Mouse (Mus musculus) megakaryocyte, adult 5-6 weeks (primary cell): ENCODE measurements at regions not wholly inside any gene's neighbourhood (a gene's known extent, or its start where the extent isn't known, plus 50 kb on each side); places are given as distances from the start of the nearest gene placed in this dataset.

ENCODE experiments used
- ATAC-seq: 2 replicates; pipeline ENCODE4 v1.8.0; 2016; ENCODE audit warnings: mild to moderate bottlenecking, inconsistent platforms; ENCODE audit not compliant: poor library complexity, severe bottlenecking

DNA sequence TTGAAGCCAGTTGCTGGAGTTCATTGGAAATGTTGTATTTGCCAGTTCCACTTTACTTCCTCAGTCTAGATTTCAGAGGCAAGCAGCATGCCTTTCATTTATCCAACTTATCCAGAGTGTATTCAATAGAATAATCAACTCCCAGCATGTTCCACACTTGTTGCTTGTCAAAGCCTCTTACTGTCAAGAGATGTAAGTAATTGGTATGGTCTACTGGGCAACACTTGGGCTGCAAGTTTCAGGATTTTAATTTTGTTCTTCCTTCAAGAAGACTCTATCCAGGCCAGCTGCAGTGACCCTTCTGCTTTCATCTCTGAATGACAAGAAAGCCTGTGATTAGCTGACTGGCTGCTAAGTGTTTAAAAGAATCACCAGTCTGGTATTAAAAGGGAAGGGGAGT, 3131.6 kb upstream of the Lrrc6 start:
- ATAC-seq: no peak

DNA sequence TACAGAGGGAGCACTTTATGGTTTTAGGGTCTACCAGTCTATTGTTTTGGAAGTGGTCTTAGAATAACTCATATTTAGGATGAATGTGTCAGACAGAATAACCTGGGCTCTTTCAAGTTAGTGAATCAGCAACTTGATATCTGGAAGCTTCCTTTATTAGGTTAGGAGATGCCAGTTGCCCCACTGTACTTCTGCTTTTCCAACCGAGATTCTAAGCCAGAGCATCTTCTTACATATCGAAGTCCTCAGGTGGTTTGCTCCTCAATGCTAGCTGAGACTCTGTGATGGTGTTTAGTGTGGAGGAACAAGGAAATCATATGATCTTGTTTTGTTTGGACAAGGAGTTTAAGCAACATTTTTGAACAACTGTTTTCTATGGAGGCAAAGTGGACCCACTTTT, 3117.3 kb upstream of the Lrrc6 start:
- peak; percentile 49 for ATAC-seq

DNA sequence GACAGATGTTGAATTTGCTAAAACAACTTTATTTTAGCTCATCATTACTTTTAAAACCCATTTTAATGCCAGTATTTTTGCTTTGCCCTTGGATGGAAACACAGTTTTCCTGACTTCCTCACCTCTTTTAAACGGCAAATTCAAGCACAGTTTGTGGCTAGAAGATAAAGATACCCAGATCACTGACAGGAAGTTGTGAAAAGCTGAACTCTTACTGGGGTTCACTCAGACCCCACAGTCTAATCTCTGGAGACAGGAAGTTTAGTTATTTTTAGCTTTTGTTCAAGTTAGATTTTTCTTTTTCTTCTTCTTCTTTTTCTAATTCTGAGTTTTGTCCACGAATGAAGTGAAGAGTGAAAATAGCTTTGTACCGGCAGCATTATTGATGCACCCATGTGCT, 3113.3 kb upstream of the Lrrc6 start:
- peak; percentile 51 for ATAC-seq

DNA sequence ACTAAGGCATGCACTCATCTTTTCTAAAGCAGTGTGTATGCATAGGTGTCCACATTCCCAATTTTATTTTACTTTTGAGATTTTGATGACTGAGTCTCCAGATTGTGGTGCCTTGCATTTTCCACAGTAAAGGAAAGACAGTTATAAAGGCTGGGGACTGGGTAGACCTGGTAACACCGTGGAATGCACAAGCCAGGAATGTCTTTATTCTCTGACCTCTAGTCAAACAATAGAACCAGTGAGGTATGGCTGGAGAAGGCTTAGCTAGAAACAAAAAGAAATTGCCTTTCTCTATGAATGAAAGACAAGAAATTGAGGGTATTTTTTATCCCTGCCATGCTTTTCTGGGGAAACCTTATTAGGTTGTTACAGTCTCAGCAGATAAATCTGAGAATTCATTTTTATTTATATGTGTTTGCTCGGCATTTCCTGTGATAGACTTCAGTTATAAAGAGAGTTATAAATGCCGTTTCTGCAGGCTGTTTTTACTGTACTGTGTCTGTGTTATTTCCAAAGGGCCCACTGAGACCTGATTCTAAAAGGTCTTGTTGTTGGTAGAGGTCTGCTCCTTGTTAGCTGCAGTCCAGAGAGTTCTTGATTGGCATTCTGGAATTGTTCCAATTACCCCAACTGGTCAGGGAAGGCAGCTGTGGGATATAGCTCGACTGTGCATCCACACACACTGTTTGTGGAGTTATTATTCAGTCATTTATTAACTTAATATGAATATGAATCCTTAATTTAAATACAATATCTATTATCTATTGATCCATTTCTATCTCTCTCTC, 3090.7 kb upstream of the Lrrc6 start:
- no peak for ATAC-seq

DNA sequence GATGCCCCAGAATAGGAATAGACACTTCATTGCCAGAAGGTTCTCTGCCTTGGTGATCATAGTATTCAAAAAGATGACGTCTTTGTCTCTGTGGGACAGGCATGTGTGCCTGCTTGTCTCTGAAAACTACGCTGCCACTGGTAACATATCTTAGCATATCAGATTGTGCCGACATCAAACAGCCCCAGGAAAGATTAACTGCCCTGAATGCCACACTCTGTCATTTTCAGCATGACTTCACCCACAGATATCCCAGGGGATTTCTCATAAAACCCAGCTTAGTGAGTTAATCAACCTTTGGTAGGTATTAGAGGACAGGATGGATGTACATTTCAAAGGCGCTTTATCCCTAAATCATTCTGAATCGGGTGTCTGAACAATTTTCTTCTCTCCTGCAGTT, 3087.4 kb upstream of the Lrrc6 start:
- ATAC-seq: no peak

- ATAC-seq: no peak
Observed at GRCm38 (mm10) chr15:69576742-69577141, 3076.0 kb upstream of the Lrrc6 start.

GRCm38 (mm10) chr15:69575611-69576153, 3075.0 kb upstream of the Lrrc6 start:
- ATAC-seq: no peak

- no peak for ATAC-seq
Observed at GRCm38 (mm10) chr15:69554171-69554570, 3053.5 kb upstream of the Lrrc6 start.

DNA sequence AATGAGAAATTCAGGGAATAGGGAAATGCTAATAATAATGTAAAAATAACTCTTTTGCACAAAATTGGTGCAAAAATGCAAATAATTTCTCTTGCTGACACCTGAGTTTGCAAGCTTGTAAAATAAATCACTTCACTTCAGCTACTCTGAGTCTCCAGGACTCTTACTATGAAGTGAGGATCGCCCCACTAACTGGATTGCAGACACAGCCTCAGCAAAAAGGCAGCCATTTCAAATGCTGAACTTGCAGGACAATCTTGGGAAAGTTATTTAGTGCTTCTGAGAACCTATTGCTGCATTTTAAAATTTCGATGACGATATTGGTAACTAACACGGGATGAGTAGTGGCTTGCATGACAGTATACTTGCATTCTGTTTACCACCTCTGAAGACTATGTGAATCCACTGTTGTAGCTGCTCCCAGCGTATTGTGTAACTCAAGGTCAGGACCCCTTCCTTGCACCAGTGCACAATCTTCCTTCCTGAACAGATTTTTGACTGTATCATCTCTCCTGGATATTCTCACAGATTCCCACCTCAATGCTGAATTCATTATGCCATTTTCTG, 3051.4 kb upstream of the Lrrc6 start:
- no peak for ATAC-seq

GRCm38 (mm10) chr15:69551012-69551411, 3050.3 kb upstream of the Lrrc6 start:
- ATAC-seq: no peak

GRCm38 (mm10) chr15:69526441-69527094, 3025.9 kb upstream of the Lrrc6 start:
- ATAC-seq: no peak

DNA sequence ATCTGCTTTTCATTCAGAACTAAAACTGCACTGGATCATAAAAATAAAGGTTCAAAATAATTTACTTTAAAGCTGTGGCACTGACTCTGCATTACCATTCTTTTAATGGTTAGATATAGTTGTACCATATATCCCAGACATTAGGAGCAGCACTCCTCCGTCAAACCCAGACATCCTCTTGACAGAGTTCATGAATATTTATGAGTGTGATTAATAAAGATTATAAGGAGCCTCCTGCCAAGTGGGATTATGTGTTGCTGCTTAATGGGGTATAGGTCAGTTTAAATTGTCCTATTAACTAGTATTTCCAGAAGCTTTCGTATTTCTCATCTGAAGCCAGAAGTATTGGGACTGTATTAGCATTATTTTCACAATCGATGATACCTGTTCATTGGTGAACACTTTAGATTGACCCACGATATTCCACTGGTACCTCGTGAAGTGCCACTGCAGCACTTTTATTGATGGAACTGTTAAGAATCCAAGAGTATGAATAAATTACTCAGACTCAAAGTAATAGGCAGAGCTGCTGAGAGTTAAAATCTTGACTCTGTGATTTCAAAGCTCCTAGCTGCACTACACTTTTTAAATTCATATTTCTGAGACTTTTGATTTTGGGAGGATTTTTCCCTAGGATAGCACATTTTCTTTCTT, 2983.8 kb upstream of the Lrrc6 start:
- ATAC-seq: no peak

- ATAC-seq: peak; percentile 60; the same call in 1 of the 2 replicates
Observed at GRCm38 (mm10) chr15:69483096-69483495, 2982.4 kb upstream of the Lrrc6 start.

DNA sequence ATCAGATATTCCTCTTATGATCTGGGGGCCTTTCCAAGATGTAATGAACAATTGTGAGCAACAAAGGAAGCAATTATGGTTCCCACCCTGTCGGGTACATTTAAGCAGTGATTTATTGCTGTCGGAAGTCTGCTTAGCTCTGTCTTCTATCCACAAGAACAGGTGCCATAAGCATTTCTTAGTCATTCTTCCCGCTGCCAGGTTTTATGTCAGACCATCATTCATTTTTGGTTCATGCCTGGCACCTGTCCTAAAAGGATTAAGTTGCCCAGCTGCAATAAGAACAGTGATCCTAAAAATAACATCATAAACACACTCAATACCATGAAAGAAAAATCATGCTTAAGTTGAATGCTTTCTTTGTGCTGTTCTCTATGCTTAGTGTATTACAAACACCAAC, 2980.4 kb upstream of the Lrrc6 start:
- no peak for ATAC-seq

DNA sequence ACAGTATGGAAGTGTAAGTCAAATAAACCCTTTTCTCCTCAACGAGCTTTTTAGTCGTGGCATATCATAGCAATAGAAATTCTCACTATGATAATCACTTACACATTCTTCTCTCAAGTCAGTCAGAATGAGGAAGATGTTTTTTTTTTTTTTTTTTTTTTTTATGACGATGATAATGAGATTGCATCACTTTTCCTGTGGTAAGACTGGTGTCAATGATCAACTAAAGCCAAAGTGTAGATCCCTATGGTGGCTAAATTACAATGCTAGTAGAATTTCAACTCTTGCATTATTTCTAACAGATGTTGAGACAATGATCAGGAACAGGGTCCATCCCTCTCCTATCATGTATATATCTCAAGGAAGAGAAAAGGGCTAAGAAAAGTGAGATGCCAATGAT, 2976.3 kb upstream of the Lrrc6 start:
- peak; percentile 67 for ATAC-seq

DNA sequence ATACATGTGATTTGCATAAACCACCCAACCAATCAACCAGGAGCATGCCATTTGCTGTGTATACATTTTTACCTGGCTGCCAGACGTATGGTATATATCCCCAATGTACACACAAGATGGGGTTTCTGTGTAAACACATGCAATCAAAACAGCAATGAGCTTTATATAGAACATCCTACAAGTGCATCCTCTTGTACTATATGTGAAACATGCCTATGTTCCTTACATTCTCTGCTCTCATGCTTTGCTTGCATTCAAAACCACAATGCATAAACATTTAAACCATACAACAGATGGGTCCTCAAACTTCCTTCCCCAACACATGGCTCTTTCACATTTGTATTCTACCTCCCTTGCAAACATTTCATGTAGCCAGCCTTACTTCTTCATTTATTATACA, 2968.9 kb upstream of the Lrrc6 start:
- ATAC-seq: no peak

- ATAC-seq: no peak
Observed at GRCm38 (mm10) chr15:69460581-69461194, 2960.0 kb upstream of the Lrrc6 start.

- ATAC-seq: no peak
Observed at GRCm38 (mm10) chr15:69457473-69457872, 2956.8 kb upstream of the Lrrc6 start.

GRCm38 (mm10) chr15:69456191-69456770, 2955.6 kb upstream of the Lrrc6 start:
- no peak for ATAC-seq

- no peak for ATAC-seq
Observed at GRCm38 (mm10) chr15:69441008-69441407, 2940.3 kb upstream of the Lrrc6 start.
